Mouse (Mus musculus): ENCODE measurements at regions not wholly inside any gene's neighbourhood (a gene's known extent, or its start where the extent isn't known, plus 50 kb on each side); places are given as distances from the start of the nearest gene placed in this dataset.

- H3K36me3 ChIP-seq: no peaks in the 10 kb centered on the region
- H3K27ac ChIP-seq: no peak overlapping the region
- DNase-seq: peak; percentile 51
- no peak overlapping the region for H3K9ac ChIP-seq
- no peak overlapping the region for H3K4me2 ChIP-seq
- H3K4me1 ChIP-seq (replicated peaks): no peaks in the 10 kb centered on the region
- peak overlapping the region; percentile 25; the same call in 1 of the 2 replicates for H3K4me3 ChIP-seq (replicated peaks)
- peak; percentile 97 for ATAC-seq (ENCODE audit: low read depth)
- no peaks in the 10 kb centered on the region for H3K9me3 ChIP-seq (replicated peaks)
- WGBS (ENCODE audit: insufficient replicate concordance): 70% methylated on average over 11 of the region's 11 CpGs
- H3K27me3 ChIP-seq: no peaks in the 10 kb centered on the region
Measured at GRCm38 (mm10) chr10:26434586-26434985, 58.8 kb upstream of the L3mbtl3 start.

GRCm38 (mm10) chr10:26440720-26441119 is 64.9 kb upstream of the L3mbtl3 start:
- no peak overlapping the region for H3K9ac ChIP-seq
- no peaks in the 10 kb centered on the region for H3K27me3 ChIP-seq
- no peak overlapping the region for H3K4me2 ChIP-seq
- 68% methylated on average over 1 of the region's 1 CpGs for WGBS (ENCODE audit: insufficient replicate concordance)
- H3K27ac ChIP-seq: no peak overlapping the region
- no peak for ATAC-seq (ENCODE audit: low read depth)
- H3K9me3 ChIP-seq (replicated peaks): no peaks in the 10 kb centered on the region
- no peak for DNase-seq
- no peaks in the 10 kb centered on the region for H3K36me3 ChIP-seq
- no peaks in the 10 kb centered on the region for H3K4me1 ChIP-seq (replicated peaks)
- H3K4me3 ChIP-seq (replicated peaks): no peak overlapping the region

- Histone ChIP-seq H3K4me2 (no peak overlapping the region), H3K27me3 (no peaks in the 10 kb centered on the region), H3K36me3 (no peaks in the 10 kb centered on the region), H3K27ac (no peak overlapping the region), H3K4me3 (replicated peaks) (no peak overlapping the region), H3K9me3 (replicated peaks) (no peaks in the 10 kb centered on the region), H3K4me1 (replicated peaks) (no peaks in the 10 kb centered on the region), H3K9ac (no peak overlapping the region)
- no peak for ATAC-seq (ENCODE audit: low read depth)
- no peak for DNase-seq
- 59% methylated on average over 4 of the region's 4 CpGs for WGBS (ENCODE audit: insufficient replicate concordance)
Measured at GRCm38 (mm10) chr10:26484311-26484710, 108.5 kb upstream of the L3mbtl3 start.

GRCm38 (mm10) chr10:26491351-26491750 is 115.6 kb upstream of the L3mbtl3 start:
- Histone ChIP-seq H3K9me3 (replicated peaks) (no peaks in the 10 kb centered on the region), H3K4me1 (replicated peaks) (no peaks in the 10 kb centered on the region), H3K4me3 (replicated peaks) (no peak overlapping the region), H3K27me3 (no peaks in the 10 kb centered on the region), H3K36me3 (no peaks in the 10 kb centered on the region), H3K9ac (no peak overlapping the region), H3K4me2 (no peak overlapping the region), H3K27ac (no peak overlapping the region)
- ATAC-seq (ENCODE audit: low read depth) (no peak), DNase-seq (no peak)
- 72% methylated on average over 5 of the region's 5 CpGs for WGBS (ENCODE audit: insufficient replicate concordance)

GRCm38 (mm10) chr10:26492146-26492545 is 116.4 kb upstream of the L3mbtl3 start:
- H3K9ac ChIP-seq: no peak overlapping the region
- no peaks in the 10 kb centered on the region for H3K4me1 ChIP-seq (replicated peaks)
- H3K4me2 ChIP-seq: no peak overlapping the region
- H3K27me3 ChIP-seq: no peaks in the 10 kb centered on the region
- ATAC-seq (ENCODE audit: low read depth) (no peak), DNase-seq (no peak)
- 64% methylated on average over 11 of the region's 11 CpGs for WGBS (ENCODE audit: insufficient replicate concordance)
- H3K4me3 ChIP-seq (replicated peaks): no peak overlapping the region
- H3K36me3 ChIP-seq: no peaks in the 10 kb centered on the region
- no peaks in the 10 kb centered on the region for H3K9me3 ChIP-seq (replicated peaks)
- no peak overlapping the region for H3K27ac ChIP-seq

GRCm38 (mm10) chr10:26492856-26493484 is 117.2 kb upstream of the L3mbtl3 start:
- 66% methylated on average over 13 of the region's 13 CpGs for WGBS (ENCODE audit: insufficient replicate concordance)
- no peak overlapping the region for H3K4me3 ChIP-seq (replicated peaks)
- H3K4me1 ChIP-seq (replicated peaks): no peaks in the 10 kb centered on the region
- no peak for ATAC-seq (ENCODE audit: low read depth)
- no peaks in the 10 kb centered on the region for H3K36me3 ChIP-seq
- DNase-seq: no peak
- no peak overlapping the region for H3K9ac ChIP-seq
- H3K4me2 ChIP-seq: no peak overlapping the region
- no peaks in the 10 kb centered on the region for H3K9me3 ChIP-seq (replicated peaks)
- H3K27ac ChIP-seq: no peak overlapping the region
- no peaks in the 10 kb centered on the region for H3K27me3 ChIP-seq

- DNase-seq (no peak), ATAC-seq (ENCODE audit: low read depth) (no peak)
- H3K9ac ChIP-seq: no peak overlapping the region
- no peak overlapping the region for H3K4me3 ChIP-seq (replicated peaks)
- 72% methylated on average over 2 of the region's 2 CpGs for WGBS (ENCODE audit: insufficient replicate concordance)
- H3K27me3 ChIP-seq: no peaks in the 10 kb centered on the region
- H3K27ac ChIP-seq: no peak overlapping the region
- H3K36me3 ChIP-seq: no peaks in the 10 kb centered on the region
- no peaks in the 10 kb centered on the region for H3K9me3 ChIP-seq (replicated peaks)
- no peak overlapping the region for H3K4me2 ChIP-seq
- no peaks in the 10 kb centered on the region for H3K4me1 ChIP-seq (replicated peaks)
Measured at GRCm38 (mm10) chr10:26493801-26494200, 118.0 kb upstream of the L3mbtl3 start.

- Histone ChIP-seq H3K4me1 (replicated peaks) (no peaks in the 10 kb centered on the region), H3K27ac (no peak overlapping the region), H3K9me3 (replicated peaks) (no peaks in the 10 kb centered on the region), H3K4me3 (replicated peaks) (no peak overlapping the region), H3K27me3 (no peaks in the 10 kb centered on the region), H3K4me2 (peak overlapping the region; percentile 7; the same call in 1 of the 2 replicates), H3K9ac (no peak overlapping the region), H3K36me3 (no peaks in the 10 kb centered on the region)
- DNase-seq (peak; percentile 2), ATAC-seq (ENCODE audit: low read depth) (no peak)
- 42% methylated on average over 9 of the region's 9 CpGs for WGBS (ENCODE audit: insufficient replicate concordance)
Measured at GRCm38 (mm10) chr10:26494380-26494781, 118.6 kb upstream of the L3mbtl3 start.

GRCm38 (mm10) chr10:26500265-26500935 is 124.6 kb upstream of the L3mbtl3 start:
- DNase-seq: no peak
- WGBS (ENCODE audit: insufficient replicate concordance): 75% methylated on average over 12 of the region's 12 CpGs
- no peak for ATAC-seq (ENCODE audit: low read depth)

GRCm38 (mm10) chr10:26520879-26521278 is 145.1 kb upstream of the L3mbtl3 start:
- no peak for ATAC-seq (ENCODE audit: low read depth)
- Histone ChIP-seq H3K4me1 (replicated peaks) (no peaks in the 10 kb centered on the region), H3K4me3 (replicated peaks) (no peak overlapping the region), H3K9me3 (replicated peaks) (no peaks in the 10 kb centered on the region), H3K4me2 (no peak overlapping the region), H3K9ac (no peak overlapping the region), H3K27ac (no peak overlapping the region), H3K27me3 (no peaks in the 10 kb centered on the region), H3K36me3 (no peaks in the 10 kb centered on the region)
- DNase-seq: no peak
- WGBS (ENCODE audit: insufficient replicate concordance): 29% methylated on average over 6 of the region's 6 CpGs

More at GRCm38 (mm10) chr10:26500265-26500935, 124.6 kb upstream of the L3mbtl3 start:
- no peaks in the 10 kb centered on the region for H3K9me3 ChIP-seq (replicated peaks)
- no peak overlapping the region for H3K4me3 ChIP-seq (replicated peaks)
- no peaks in the 10 kb centered on the region for H3K4me1 ChIP-seq (replicated peaks)
- no peak overlapping the region for H3K9ac ChIP-seq
- H3K36me3 ChIP-seq: no peaks in the 10 kb centered on the region
- H3K27me3 ChIP-seq: no peaks in the 10 kb centered on the region
- no peak overlapping the region for H3K4me2 ChIP-seq
- no peak overlapping the region for H3K27ac ChIP-seq

GRCm38 (mm10) chr10:26525848-26526546 is 150.2 kb upstream of the L3mbtl3 start:
- Histone ChIP-seq H3K9me3 (replicated peaks) (no peaks in the 10 kb centered on the region), H3K4me3 (replicated peaks) (no peak overlapping the region), H3K36me3 (no peaks in the 10 kb centered on the region), H3K27ac (no peak overlapping the region), H3K9ac (no peak overlapping the region), H3K4me2 (no peak overlapping the region), H3K4me1 (replicated peaks) (no peaks in the 10 kb centered on the region), H3K27me3 (no peaks in the 10 kb centered on the region)
- ATAC-seq (ENCODE audit: low read depth) (no peak), DNase-seq (no peak)
- WGBS (ENCODE audit: insufficient replicate concordance): 59% methylated on average over 4 of the region's 4 CpGs

All from liver, embryonic 13.5 days (tissue).